Mouse (Mus musculus) stomach, postnatal 0 days (tissue): ENCODE results near the gene Dock4. TPM values are rescaled to one million over a fixed set of nuclear protein-coding genes. Genes with fewer than 3 reads are reported as not detected.

ENCODE experiments used
- ATAC-seq: fragments of 200-750 bp; cut with Nextera tagmentation; 2 replicates; pipeline ENCODE4 v1.8.0; 2017; ENCODE audit not compliant: low FRiP score, low TSS enrichment
- DNase-seq: peaks from one replicate; pipeline ENCODE4 v3.0.0-alpha.2; 2016; ENCODE audit warnings: low spot score
- H3K27ac ChIP-seq: fragments of 300-500 bp; sonication (generic); replicated peaks from 2 replicates; pipeline ENCODE4 v1.5.1; 2014; ENCODE audit warnings: mild to moderate bottlenecking, control low read depth
- H3K27me3 ChIP-seq: fragments of 300-500 bp; sonication (generic); 2 replicates; pipeline ENCODE4 v1.6.1; 2014; ENCODE audit warnings: low read length; ENCODE audit not compliant: control insufficient read depth, insufficient read depth
- H3K36me3 ChIP-seq: fragments of 300-500 bp; sonication (generic); 2 replicates; pipeline ENCODE4 v1.6.1; 2014; ENCODE audit warnings: low read length, mixed read lengths; ENCODE audit not compliant: control insufficient read depth, insufficient read depth
- H3K4me1 ChIP-seq: fragments of 300-500 bp; sonication (generic); replicated peaks from 2 replicates; pipeline ENCODE4 v1.6.1; 2014; ENCODE audit warnings: antibody characterized with exemption; ENCODE audit not compliant: control insufficient read depth, insufficient read depth
- H3K4me2 ChIP-seq: fragments of 300-500 bp; sonication (generic); replicated peaks from 2 replicates; pipeline ENCODE4 v1.6.1; 2014; ENCODE audit warnings: low read depth, mild to moderate bottlenecking, control low read depth, moderate library complexity
- H3K4me3 ChIP-seq: fragments of 300-500 bp; sonication (generic); 2 replicates; pipeline ENCODE4 v1.5.1; 2014; ENCODE audit warnings: low read depth, low read length, control low read depth
- H3K9ac ChIP-seq: fragments of 300-500 bp; sonication (generic); 2 replicates; pipeline ENCODE4 v1.6.1; 2014; ENCODE audit warnings: mild to moderate bottlenecking, low read length, control low read depth, mixed read lengths
- H3K9me3 ChIP-seq: fragments of 300-500 bp; sonication (generic); 2 replicates; pipeline ENCODE4 v1.6.1; 2016; ENCODE audit warnings: low read length; ENCODE audit not compliant: control insufficient read depth
- CTCF ChIP-seq: IDR thresholded peaks from 2 replicates; pipeline ENCODE4 v1.5.1; 2016; ENCODE audit warnings: antibody characterized with exemption, low read depth, mild to moderate bottlenecking, moderate library complexity
- EP300 ChIP-seq: optimal IDR thresholded peaks from 2 replicates; pipeline ENCODE3; 2016; ENCODE audit warnings: antibody characterized with exemption
- WGBS: fragments of 180-500 bp; shearing (Covaris S2); extraction: QIAGEN DNeasy Blood & Tissue Kit; methylation state at CpG from one replicate; pipeline ENCODE4 v1.1.7; 2014; 5-methylcytosine and 5-hydroxymethylcytosine counted together
- polyA plus RNA-seq: library from polyadenylated mRNA; unstranded; fragments of >200 nt; fragmentation: Nextera tagmentation; extraction: Ambion mirVana; gene quantifications from 2 replicates; pipeline ENCODE4 v1.2.1, GENCODE M21; 2015

Gene Dock4
- polyA plus RNA-seq, 1 experiment from 2014 or later: 3.1 TPM

- Histone ChIP-seq H3K4me2 (no peak overlapping the region), H3K4me3 (no peak overlapping the region), H3K27ac (no peak overlapping the region), H3K36me3 (no peaks in the 10 kb centered on the region), H3K4me1 (no peaks in the 10 kb centered on the region), H3K9ac (no peak overlapping the region), H3K9me3 (no peaks in the 10 kb centered on the region), H3K27me3 (no peaks in the 10 kb centered on the region)
- 75% methylated on average over 4 of the region's 4 CpGs for WGBS
- TF ChIP-seq EP300 (no peak), CTCF (no peak)
- ATAC-seq (no peak), DNase-seq (no peak)
These were observed 211.6 kb downstream of the Dock4 start for GRCm38 (mm10) chr12:40657229-40657885.

- 62% methylated on average over 6 of the region's 6 CpGs for WGBS
- H3K27me3 ChIP-seq: no peaks in the 10 kb centered on the region
- H3K27ac ChIP-seq: no peak overlapping the region
- no peak overlapping the region for H3K9ac ChIP-seq
- H3K9me3 ChIP-seq: no peaks in the 10 kb centered on the region
- H3K4me3 ChIP-seq: no peak overlapping the region
- no peak for ATAC-seq
- TF ChIP-seq CTCF (no peak), EP300 (no peak)
- no peaks in the 10 kb centered on the region for H3K4me1 ChIP-seq
- H3K36me3 ChIP-seq: no peaks in the 10 kb centered on the region
- no peak for DNase-seq
- no peak overlapping the region for H3K4me2 ChIP-seq
These were observed 213.9 kb downstream of the Dock4 start for GRCm38 (mm10) chr12:40659689-40660088.

GRCm38 (mm10) chr12:40669460-40669859 is 223.7 kb downstream of the Dock4 start:
- H3K9me3 ChIP-seq: no peaks in the 10 kb centered on the region
- no peak for ATAC-seq
- no peak for DNase-seq
- WGBS: 81% methylated on average over 2 of the region's 2 CpGs
- H3K27me3 ChIP-seq: no peaks in the 10 kb centered on the region
- no peak for TF ChIP-seq EP300
- no peak for TF ChIP-seq CTCF
- H3K9ac ChIP-seq: no peak overlapping the region
- H3K4me2 ChIP-seq: no peak overlapping the region
- no peaks in the 10 kb centered on the region for H3K36me3 ChIP-seq
- H3K4me3 ChIP-seq: no peak overlapping the region
- H3K27ac ChIP-seq: no peak overlapping the region
- H3K4me1 ChIP-seq: no peaks in the 10 kb centered on the region

- H3K9ac ChIP-seq: no peak overlapping the region
- no peak overlapping the region for H3K4me2 ChIP-seq
- TF ChIP-seq CTCF: no peak
- TF ChIP-seq EP300: no peak
- no peak overlapping the region for H3K27ac ChIP-seq
- ATAC-seq (no peak), DNase-seq (no peak)
- no peaks in the 10 kb centered on the region for H3K4me1 ChIP-seq
- H3K27me3 ChIP-seq: no peaks in the 10 kb centered on the region
- no peak overlapping the region for H3K4me3 ChIP-seq
- H3K36me3 ChIP-seq: no peaks in the 10 kb centered on the region
- no peaks in the 10 kb centered on the region for H3K9me3 ChIP-seq
These were observed 225.0 kb downstream of the Dock4 start for GRCm38 (mm10) chr12:40670766-40671165.

- H3K36me3 ChIP-seq: no peaks in the 10 kb centered on the region
- no peak overlapping the region for H3K27ac ChIP-seq
- no peaks in the 10 kb centered on the region for H3K4me1 ChIP-seq
- no peak overlapping the region for H3K9ac ChIP-seq
- no peaks in the 10 kb centered on the region for H3K27me3 ChIP-seq
- 72% methylated on average over 4 of the region's 4 CpGs for WGBS
- no peaks in the 10 kb centered on the region for H3K9me3 ChIP-seq
- DNase-seq: no peak
- ATAC-seq: no peak
- no peak overlapping the region for H3K4me3 ChIP-seq
- no peak overlapping the region for H3K4me2 ChIP-seq
- TF ChIP-seq EP300 (no peak), CTCF (peak; percentile 10; the same call in 1 of the 2 replicates)
These were observed 234.0 kb downstream of the Dock4 start for GRCm38 (mm10) chr12:40679713-40680112.

- H3K4me1 ChIP-seq: no peaks in the 10 kb centered on the region
- WGBS: 100% methylated on average over 1 of the region's 1 CpGs
- no peak overlapping the region for H3K27ac ChIP-seq
- no peaks in the 10 kb centered on the region for H3K36me3 ChIP-seq
- no peaks in the 10 kb centered on the region for H3K9me3 ChIP-seq
- TF ChIP-seq CTCF (peak; percentile 74), EP300 (no peak)
- ATAC-seq: no peak
- no peak overlapping the region for H3K9ac ChIP-seq
- no peak overlapping the region for H3K4me2 ChIP-seq
- no peak overlapping the region for H3K4me3 ChIP-seq
- no peaks in the 10 kb centered on the region for H3K27me3 ChIP-seq
- peak; percentile 40 for DNase-seq
These were observed 234.8 kb downstream of the Dock4 start for GRCm38 (mm10) chr12:40680551-40680950.
